Mouse (Mus musculus): Measurements from ENCODE around the gene Chd4.

The Chd4 gene

DNA sequence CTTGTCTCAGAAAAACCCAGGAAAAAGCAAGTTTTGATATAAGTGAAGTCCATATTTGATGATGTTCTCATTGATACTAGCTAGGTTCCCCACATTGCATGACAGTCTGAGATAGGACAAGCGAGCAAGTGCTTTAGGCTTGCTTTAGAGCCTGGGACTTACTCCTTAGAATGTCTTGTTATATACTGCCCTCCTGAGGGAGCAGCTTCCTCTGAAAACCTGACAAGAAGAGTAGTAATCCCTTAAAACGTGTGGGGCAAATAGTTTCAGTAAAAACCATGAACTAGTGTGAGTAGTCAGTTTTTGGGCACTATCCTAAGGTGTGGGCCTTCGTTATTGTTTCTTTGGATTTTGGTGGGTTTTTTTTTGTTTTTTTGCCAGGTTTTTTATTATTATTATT is 47.3 kb downstream of the Chd4 start:
- DNase-seq (ENCODE audit: low spot score) = no peak

DNA sequence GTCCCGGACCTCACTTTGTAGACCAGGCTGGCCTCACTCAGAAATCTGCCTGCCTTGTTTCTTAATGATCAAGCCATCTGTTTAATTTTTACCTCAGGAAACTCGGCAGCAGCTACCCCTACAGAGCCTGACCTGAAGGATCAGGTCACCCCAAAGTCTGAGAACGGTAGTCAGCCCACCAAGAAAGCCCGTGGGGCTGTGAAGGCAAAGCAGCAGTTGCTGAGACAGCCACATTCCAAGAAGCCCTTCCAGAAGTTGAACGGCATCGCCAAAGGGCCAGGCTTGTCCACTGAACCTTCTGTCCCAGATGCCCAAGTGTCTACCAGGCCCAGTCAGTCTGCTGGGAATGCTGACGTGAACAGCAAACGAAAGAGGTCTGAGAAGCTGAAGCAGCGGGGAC is 48.1 kb downstream of the Chd4 start:
- no peak for DNase-seq (ENCODE audit: low spot score)

DNA sequence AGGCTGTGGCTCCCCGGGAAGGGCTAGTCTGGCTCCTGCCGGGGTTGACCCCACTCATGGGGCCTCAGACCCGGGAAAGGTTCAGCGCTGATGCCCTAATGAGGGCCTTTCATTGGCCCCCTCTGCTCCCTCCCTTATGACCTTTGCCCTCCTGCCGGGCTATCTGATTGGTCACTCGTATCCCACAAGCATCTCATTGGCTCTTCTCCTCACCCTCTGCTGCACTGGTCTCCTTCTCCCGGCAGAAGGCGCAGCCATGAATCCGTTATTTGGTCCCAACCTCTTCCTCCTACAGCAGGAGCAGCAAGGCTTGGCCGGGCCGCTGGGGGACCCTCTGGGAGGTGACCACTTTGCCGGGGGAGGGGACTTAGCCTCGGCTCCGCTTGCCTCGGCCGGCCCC is 49.2 kb downstream of the Chd4 start, which contains the start of gene Iffo1:
Gene Iffo1 (plus strand): TSS at position 241 of the 400 bp plus-strand sequence.
- peak; percentile 90 for DNase-seq (ENCODE audit: low spot score)

DNA sequence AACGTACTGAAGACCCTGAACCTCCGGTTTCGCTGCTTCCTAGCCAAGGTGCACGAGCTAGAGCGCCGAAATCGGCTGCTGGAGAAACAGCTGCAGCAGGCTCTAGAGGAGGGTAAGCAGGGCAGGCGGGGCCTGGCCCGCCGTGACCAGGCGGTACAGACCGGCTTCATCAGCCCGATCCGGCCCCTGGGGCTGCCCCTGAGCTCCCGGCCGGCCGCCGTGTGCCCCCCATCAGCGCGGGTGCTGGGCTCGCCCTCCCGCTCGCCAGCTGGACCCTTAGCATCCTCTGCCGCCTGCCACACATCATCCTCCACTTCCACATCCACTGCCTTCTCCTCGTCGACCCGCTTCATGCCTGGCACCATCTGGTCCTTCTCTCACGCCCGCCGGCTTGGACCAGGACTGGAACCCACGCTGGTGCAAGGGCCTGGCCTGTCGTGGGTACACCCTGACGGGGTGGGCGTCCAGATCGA is 49.7 kb downstream of the Chd4 start:
- no peak for DNase-seq (ENCODE audit: low spot score)

DNA sequence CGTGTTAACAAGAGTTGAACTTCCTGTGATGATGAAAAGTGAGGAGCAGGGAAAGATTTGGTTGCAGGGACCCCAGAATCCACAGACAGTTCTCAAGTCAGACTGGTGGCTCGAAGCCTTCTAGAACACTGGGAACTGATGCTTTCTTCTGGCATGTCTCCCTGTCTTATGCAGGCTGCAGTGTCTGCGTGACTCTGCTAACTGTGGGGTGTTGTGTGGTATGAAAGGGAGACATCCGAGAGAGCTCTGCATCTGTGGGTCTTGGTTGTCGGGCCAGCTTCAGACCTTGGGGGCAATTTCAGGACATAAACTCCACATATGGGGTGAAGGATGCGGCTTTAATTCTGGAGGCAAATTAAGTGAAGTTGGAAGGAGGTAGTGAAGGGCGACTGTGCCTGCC is 50.4 kb downstream of the Chd4 start:
- no peak for DNase-seq (ENCODE audit: low spot score)

DNA sequence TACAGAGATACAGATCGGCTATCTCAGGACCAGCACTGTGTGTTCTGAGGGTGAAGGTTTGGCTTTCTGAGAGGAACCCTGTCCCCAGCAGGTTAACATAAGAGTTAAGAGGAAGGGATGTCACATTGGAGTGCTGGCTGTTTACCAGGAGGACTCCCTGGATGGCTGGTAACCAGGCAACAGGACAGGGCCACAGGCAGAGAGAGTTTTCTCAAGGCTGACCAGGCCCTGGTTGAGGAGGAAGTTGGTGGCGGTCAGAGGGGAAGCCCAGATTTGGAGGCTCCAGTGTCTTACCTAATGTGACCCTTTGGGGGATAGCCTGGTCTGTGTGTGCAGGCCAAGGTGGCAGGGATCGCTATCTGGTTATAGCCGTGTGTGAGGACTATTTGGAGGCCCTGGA is 51.0 kb downstream of the Chd4 start:
- peak; percentile 61 for DNase-seq (ENCODE audit: low spot score)

DNA sequence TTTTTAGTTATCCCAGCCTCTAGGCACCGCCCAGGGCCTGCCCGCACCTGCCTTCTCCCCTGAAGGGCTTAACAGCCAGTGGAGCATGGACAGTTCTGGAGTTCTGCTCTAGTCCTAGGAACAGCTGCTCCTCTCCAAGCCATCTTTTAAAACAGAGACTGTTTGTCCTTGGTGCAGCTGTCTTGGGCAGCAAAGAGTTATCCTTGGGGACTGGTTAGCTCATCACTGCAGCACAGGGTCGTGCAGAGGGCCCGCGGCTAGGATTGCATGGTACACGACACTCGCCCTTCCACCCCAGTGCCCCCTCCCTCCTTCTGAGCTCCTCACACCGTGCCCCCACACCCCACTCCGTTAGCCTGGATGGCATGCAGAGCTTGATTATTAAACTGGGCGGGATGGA is 51.5 kb downstream of the Chd4 start:
- no peak for DNase-seq (ENCODE audit: low spot score)

DNA sequence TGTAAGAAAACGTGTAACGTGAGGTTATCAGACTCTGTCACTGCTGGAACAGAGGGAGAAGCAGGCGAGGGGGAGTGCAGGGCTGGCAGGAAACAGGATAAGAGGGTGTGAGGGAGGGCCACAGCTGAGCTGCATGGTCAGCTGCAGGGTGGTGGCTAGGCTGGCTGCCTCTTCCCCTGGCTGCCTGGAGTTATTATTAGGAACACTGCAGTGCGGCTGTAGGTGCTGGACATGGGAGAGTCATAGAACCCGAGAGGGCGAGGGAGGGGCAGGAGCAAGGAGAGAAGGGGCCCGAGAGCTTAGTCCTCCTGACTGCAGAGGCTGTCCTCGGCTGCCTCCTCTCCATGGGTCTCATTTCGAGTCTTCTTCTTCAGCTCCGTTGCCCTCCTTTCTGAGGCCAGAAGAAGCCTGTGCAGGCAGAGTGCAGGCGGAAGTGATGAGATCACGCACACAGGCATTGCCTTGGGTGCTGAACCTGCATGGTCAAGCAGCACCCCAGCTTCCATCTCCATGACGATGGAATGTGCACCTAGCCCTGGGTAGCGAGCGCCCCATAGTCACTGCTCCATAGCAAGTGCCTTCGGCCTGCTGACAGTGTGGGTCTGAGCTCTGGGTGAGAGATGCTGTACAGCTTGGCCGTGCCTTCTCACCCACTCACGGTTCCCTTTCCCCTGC is 52.6 kb downstream of the Chd4 start:
- peak; percentile 81 for DNase-seq (ENCODE audit: low spot score)

DNA sequence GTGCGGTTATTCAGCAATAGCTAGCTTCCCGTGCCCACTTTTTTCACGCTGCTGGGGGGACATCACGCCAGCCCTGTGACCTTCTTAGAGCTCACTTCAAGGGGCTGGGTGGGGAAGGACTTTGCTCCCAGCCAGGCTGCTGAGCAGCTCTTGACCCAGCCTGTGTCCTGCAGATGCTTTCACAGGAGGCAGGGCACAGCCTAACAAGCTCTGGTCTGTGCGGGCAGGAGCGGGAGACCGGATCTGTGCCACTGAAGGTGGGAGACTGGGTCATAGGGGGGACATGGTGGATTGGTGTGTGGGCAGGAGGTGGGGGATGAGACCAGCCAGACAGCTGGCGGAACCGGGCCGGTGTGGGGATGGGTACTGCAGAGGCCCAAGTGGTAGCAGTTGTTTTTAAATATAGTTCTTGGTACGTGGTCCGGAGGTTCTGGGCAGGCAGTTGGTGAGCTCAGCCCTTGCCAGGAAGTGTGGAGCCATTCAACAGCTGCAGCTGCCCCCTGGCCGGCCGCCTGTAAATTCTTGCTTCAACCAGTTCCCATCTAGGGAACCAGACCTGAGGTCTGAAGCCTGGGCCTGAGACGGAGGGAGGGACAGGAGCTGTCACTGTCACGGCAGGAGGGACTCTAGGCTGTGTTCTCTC is 53.3 kb downstream of the Chd4 start:
- DNase-seq (ENCODE audit: low spot score) = no peak

DNA sequence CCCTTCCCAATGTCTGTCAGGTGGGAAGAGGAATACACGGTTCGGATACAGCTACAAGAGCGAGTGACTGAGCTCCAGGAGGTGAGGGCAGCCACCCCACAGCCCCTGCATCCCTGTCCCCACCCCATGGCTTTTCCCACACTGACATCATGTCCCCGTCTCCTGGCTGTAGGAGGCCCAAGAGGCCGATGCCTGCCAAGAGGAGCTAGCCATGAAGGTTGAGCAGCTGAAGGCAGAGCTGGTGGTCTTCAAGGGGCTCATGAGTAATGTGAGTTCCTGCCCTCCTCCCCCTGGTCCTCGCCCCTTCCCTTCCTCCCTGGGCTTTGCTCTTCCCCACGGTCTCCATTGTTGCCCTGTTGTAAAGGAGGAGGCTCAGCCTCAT is 53.8 kb downstream of the Chd4 start:
- DNase-seq (ENCODE audit: low spot score) = no peak

DNA sequence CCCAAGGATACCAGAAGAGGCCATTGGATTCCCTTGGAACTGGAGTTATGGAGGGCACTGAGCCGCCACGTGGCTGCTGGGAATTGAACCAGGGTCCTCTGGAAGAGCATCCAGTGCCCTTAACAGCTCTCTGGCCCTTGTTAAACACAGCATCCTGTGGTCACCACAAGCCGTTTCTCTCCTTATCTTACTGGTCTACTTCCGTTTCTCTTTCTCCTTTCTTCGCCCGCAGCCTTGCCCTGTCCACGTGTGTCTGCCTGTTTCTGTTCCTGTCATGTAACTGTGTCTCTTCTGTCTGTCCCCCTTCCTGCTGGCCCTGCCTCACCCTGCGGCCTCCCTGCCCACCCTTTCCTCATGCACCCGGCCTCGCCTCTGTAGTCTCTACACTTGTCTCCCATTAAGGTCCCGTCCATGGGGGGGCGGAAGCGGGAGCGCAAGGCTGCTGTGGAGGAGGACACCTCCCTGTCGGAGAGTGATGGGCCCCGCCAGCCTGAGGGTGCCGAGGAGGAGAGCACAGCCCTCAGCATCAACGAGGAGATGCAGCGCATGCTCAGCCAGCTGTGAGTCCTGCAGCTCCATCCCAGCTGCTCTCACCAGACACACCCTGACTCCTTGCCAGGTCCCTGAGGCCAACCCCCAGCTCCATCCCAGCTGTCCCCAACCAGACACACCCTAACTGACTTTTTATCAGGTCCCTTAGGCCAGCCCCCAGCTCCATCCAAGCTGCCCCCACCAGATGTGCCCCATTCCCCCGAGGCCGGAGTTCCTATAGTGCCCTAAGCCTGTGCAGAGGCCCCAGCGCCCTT is 56.6 kb downstream of the Chd4 start:
- peak; percentile 48 for DNase-seq (ENCODE audit: low spot score)

DNA sequence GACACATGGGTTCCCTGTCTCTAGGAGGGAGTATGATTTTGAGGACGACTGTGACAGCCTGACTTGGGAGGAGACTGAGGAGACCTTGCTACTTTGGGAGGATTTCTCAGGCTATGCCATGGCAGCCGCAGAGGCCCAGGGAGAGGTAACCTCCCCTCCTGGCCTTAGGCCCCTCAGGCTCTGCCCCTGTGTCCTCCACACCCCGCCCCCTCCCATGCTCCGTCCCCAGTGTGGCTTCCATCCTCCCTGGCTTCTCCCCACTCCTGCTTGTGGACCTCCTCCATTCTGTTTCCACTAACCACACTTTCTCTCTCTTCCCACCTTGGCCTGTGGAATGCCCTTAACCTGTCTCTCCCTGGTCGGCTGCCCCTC is 57.2 kb downstream of the Chd4 start:
- DNase-seq (ENCODE audit: low spot score) = no peak

DNA sequence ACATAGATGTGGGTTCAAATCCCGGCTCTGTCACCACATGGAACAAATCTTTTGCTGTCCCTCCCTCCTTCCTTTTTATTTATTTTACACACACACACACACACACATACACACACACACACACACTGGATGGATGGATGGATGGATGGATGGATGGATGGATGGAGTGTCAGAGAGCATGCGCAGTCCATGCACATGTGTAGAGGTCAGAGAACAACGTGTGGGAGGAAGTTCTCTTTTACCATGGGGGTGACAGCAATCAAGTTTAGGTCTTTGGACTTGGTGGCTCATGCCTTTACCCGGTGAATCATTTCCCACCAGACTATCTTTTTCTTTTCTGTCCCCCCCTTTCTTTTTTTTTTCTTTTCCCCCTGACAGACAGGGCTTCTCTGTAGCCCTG is 57.9 kb downstream of the Chd4 start:
- DNase-seq (ENCODE audit: low spot score) = no peak

DNA sequence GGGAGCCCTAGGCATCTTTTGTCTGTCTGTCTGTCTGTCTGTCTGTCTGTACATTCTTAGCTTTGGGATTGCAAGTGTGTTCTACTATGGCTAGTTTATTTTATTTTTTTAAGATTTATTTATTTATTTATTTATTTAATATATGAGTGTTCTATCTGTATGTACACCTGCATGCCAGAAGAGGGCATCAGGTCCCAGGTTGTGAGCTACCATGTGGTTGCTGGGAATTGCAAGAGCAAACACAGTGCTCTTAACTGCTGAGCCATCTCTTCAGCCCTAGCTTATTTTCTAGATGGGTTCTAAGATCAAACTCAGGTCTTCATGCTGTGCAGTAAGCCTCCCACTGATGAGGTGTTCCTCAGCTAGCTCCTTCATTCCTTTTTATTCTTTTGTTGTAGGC is 58.8 kb downstream of the Chd4 start:
- DNase-seq (ENCODE audit: low spot score) = no peak

DNA sequence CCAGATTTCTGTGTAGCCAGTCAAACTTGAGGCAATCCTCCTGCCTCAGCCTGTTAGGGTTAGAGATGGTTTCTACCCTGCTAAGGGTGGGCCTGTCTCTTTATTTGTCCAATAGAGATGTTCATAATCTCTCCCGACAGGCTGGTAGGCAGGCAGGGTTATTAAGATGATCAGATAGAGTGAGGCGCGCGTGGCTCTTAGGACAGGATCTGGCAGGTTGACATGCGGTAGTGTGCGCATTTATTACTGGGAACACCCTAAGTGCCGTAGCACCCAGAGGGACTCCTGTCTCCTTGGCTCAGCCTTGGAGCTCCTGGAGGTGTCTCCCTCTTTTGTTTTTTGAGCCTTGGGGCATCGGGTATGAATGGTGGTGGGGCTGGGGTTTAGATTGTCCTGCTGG is 59.5 kb downstream of the Chd4 start:
- DNase-seq (ENCODE audit: low spot score) = no peak

DNA sequence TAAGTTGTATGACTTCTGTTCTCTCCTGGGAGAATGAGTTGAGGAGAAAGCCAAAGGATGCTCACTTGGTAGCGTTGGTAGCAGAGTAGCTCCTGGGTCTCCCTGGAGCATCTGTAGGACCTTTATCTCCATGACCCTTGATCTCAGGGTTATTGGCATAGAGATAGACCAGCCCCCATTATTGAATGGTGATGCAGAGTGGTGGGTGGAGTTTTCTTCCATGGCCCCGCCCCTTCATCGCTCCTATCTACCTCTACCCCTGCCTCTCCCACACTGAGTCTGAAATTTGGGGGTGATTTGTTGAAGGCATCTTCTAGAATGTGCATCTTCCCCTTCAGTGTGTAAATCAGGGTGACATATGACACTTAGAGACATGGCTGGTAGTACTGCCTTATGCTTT is 60.7 kb downstream of the Chd4 start:
- DNase-seq (ENCODE audit: low spot score) = no peak

DNA sequence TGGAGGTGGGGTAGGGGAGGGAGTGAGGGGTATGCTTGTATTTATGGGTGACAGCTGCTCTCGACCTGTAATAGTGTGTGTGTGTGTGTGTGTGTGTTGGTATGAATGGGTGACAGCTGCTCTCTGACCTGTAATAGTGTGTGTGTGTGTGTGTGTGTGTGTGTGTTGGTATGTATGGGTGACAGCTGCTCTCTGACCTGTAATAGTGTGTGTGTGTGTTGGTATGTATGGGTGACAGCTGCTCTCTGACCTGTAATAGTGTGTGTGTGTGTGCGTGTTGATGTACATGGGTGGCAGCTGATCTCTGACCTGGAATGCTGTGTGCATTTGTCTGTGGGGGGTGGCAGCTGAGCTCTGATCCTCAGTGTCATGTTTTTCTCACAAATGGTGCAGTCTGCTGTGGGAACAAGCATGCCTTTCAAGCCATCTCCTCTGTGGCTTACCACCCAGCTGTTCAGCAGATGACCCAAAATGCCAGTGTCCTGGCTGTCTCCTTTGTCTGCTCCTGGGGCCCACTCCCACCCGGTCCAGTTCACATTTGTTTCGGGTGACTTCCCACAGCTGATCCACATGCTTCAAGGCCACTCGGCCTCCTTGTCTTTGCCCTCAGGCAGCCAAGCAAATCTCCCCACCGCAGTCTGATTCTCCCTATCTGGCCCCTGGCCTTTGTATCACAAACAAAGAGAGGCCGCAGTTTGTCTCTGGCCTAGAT is 61.3 kb downstream of the Chd4 start:
- peak; percentile 59 for DNase-seq (ENCODE audit: low spot score)

DNA sequence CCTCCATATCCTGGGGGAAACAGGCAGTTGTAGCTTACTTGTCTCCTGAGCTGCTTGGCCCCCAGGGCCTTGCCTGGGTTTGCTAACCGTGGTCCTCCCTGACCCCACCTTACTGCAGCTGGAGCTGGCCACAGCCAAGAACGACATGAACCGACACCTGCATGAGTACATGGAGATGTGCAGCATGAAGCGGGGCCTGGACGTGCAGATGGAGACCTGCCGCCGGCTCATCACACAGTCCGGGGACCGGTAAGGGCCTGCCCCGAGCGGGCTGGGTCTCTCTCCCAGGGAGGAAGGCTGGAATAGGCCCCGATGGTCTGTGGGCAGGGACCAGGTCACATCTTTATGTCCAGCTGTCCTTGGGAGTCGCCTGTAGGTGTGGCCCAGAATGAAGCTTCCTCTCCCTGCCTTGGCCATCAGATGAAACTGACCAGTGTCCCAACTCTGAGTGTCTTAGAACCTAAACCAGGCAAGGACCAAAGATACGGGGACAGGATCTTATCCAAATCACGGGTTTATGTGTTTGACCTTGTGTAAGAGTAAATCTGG is 63.2 kb downstream of the Chd4 start:
- DNase-seq (ENCODE audit: low spot score) = no peak

DNA sequence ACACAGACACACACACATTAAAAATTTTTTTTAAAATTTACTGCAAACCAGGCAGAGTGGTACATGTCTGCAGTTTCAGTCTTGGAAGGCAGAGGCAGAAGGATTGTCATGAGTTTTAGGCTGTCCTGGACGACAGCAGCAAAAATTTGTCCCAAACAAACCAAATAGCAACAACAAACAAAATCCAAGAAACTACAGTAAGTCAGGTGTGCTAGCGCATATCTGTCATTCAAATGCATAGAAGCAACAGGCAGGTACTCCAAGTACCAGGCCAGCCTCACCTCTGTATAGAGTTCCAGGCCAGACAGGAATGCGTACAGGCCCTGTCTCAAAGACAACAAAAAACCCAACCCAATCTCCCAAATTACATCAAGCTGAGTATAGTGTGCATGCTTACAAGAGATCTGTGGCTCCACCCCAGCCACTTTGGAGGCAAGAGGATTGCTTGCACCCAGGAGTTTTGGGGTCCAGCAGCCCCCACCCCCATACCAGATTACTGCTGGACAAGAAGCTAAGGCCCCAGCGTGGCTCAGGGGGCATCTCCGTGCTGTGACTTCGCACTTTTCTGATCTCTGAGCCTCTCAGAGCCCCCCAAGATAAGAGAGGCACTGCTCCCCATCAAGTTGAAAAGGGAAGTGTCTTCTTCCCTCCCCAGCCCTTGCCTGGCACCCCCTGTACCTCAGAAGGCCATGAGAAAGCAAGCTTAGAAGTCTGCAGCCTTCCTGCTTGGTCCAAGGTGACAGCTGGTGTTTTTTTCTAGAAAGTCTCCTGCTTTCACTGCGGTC is 64.2 kb downstream of the Chd4 start:
- DNase-seq (ENCODE audit: low spot score) = no peak

DNA sequence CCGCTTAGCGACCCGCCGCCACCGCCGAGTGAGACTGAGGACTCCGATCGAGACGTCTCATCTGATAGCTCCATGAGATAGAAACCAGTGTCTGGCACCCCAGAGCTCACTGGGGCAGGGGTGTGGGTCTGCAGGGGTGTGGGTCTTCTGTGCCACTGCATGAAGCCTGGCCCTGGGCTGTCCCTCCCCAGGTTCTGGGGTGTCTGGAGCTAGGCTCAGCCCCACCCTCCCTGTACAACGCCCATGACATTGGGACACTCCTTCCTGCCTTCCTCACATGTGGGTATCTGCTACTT is 64.7 kb downstream of the Chd4 start:
- DNase-seq (ENCODE audit: low spot score) = no peak

DNA sequence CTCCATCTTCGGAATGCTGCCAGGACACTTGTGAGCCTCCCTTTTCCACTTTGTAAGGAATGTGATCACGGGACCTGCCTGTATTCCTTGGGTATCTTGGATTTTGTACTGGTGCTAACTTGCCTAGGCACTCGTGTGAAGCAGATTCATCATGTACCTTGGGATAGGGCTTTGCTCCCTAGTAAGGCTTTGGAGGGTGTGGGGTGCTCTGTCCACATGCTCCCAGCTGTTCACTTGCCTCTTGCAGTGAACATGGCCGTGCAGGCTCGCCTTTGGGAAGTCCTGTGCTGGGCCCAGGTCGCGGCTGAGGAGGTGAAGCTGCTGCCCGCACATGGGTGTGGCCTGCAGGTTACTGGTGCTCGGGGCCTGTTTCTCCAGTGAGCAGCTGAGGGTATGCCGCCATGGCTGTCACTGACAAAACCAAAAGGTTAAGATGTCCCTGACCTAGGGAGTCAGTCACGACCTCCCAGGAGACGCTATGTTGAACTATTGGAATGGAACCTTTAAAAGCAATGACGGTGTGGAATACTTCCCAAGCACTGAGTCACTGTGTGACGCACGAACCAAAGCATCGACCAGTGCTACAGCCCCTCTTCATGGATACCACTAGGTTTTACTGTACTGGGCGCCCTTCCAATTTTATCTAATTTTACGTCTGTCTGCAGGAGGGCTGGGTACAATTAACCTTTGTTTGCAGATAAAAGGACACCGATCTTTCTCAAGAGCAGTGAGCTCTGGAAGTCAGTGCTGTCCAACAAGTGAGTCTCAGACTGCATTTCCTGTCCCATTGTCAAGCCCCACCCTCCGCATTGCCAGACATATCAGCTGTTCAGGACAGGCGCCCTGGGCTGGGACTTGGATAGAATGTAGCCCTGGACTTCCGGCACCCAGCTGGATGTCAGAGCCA is 65.3 kb downstream of the Chd4 start:
- peak; percentile 78 for DNase-seq (ENCODE audit: low spot score)

Measured in testis, postnatal 14 days (tissue).